Mouse (Mus musculus): Measurements from ENCODE around the gene Vps33b. TPM values are rescaled to one million over a fixed set of nuclear protein-coding genes. Genes with fewer than 3 reads are reported as not detected.

Vps33b gene
- polyA plus RNA-seq, 1 experiment from 2014 or later = 4.4 TPM

GRCm38 (mm10) chr7:80269751-80270255 lies 354 bp downstream of the Vps33b start:
- H3K9me3 ChIP-seq (replicated peaks) = no peaks in the 10 kb centered on the region
- H3K36me3 ChIP-seq (replicated peaks) = peaks cover 42% of the 10 kb centered on the region
- H3K9ac ChIP-seq = peak overlapping the region; percentile 83
- 0% methylated on average over 23 of the region's 23 CpGs for WGBS (ENCODE audit: insufficient replicate concordance)
- peak overlapping the region; percentile 82 for H3K27ac ChIP-seq (replicated peaks)
- H3K4me3 ChIP-seq (replicated peaks) = peak overlapping the region; percentile 86
- peaks cover 26% of the 10 kb centered on the region for H3K4me1 ChIP-seq (replicated peaks)
- peak overlapping the region; percentile 96 for H3K4me2 ChIP-seq
- no peaks in the 10 kb centered on the region for H3K27me3 ChIP-seq
- peak; percentile 61 for ATAC-seq (ENCODE audit: insufficient read depth)

DNA sequence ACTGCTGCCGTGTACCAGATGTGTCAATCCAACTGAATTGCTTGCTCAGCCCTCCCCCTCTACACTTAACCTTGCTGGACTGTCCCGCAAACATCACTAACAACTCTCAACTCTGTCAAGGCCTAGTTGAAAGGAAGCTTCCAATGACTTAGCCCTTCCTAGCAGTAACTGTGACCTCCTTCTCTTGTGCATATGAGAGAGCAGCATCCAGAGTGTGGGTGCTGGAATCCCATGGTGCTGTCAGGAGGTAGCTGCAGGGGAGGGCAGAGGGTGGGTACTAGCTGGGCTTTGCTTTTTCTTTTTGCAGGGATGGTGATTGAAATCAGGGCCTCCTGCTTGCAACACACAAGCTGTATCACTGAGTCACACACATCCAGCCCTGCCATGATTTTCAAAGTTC lies 4.0 kb downstream of the Vps33b start:
- Histone ChIP-seq H3K9me3 (replicated peaks) (no peaks in the 10 kb centered on the region), H3K36me3 (replicated peaks) (peaks cover 53% of the 10 kb centered on the region), H3K9ac (no peak overlapping the region), H3K27ac (replicated peaks) (no peak overlapping the region), H3K4me1 (replicated peaks) (peaks cover 27% of the 10 kb centered on the region), H3K4me3 (replicated peaks) (no peak overlapping the region), H3K4me2 (no peak overlapping the region), H3K27me3 (no peaks in the 10 kb centered on the region)
- WGBS (ENCODE audit: insufficient replicate concordance) = 60% methylated on average over 2 of the region's 2 CpGs
- ATAC-seq (ENCODE audit: insufficient read depth) = no peak

DNA sequence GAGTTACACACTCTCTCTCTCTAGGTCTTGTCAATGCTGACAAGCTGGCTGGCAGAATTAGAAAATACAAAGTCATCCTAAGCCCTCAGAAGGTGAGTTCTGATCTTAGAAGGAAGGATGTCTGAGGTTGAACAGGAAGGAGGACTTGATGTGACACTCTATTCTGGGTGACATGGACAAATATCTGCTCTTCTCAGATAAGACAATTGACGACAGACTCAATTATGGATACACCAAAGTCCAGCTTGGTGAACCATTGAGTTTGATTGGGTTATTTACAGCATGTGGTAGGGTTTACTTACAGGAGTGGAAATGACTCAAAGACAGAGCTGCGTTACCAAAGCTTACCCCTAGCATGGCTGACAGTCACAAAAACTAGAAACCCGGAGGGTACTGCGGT lies 6.9 kb downstream of the Vps33b start:
- Histone ChIP-seq H3K9ac (no peak overlapping the region), H3K36me3 (replicated peaks) (peaks cover 70% of the 10 kb centered on the region)

DNA sequence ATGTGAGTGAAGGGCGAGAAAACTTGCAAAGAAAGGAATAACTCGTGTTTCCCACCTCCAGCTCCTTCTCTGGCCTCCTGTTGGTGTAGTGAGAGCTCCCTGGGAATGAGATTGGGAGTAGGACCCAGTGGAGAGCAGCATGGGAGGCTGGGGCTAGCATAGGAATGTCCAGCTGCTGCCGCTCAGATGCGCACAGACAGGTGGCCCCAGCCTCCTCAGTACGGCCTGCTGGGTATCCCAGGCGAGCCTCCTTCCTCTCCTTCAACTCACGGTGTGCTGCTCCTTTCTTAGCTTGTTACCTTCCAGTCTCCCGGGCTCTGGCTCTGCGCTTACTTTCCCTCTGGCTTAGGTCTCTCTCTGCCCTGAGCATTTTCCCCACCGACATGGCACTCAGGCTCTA lies 10.6 kb downstream of the Vps33b start:
- Histone ChIP-seq H3K27ac (replicated peaks) (no peak overlapping the region), H3K4me3 (replicated peaks) (no peak overlapping the region), H3K27me3 (no peaks in the 10 kb centered on the region), H3K36me3 (replicated peaks) (peaks cover 69% of the 10 kb centered on the region), H3K9me3 (replicated peaks) (no peaks in the 10 kb centered on the region), H3K9ac (no peak overlapping the region), H3K4me1 (replicated peaks) (peaks cover 23% of the 10 kb centered on the region), H3K4me2 (no peak overlapping the region)
- no peak for ATAC-seq (ENCODE audit: insufficient read depth)
- 75% methylated on average over 10 of the region's 10 CpGs for WGBS (ENCODE audit: insufficient replicate concordance)

More for the DNA sequence above, 6.9 kb downstream of the Vps33b start:
- H3K27ac ChIP-seq (replicated peaks) = no peak overlapping the region
- H3K9me3 ChIP-seq (replicated peaks) = no peaks in the 10 kb centered on the region
- H3K4me1 ChIP-seq (replicated peaks) = peaks cover 9% of the 10 kb centered on the region
- H3K4me3 ChIP-seq (replicated peaks) = no peak overlapping the region
- ATAC-seq (ENCODE audit: insufficient read depth) = no peak
- H3K4me2 ChIP-seq = no peak overlapping the region
- 62% methylated on average over 4 of the region's 4 CpGs for WGBS (ENCODE audit: insufficient replicate concordance)
- no peaks in the 10 kb centered on the region for H3K27me3 ChIP-seq

GRCm38 (mm10) chr7:80280998-80281397 lies 11.5 kb downstream of the Vps33b start:
- Histone ChIP-seq H3K4me3 (replicated peaks) (no peak overlapping the region), H3K4me1 (replicated peaks) (peaks cover 23% of the 10 kb centered on the region), H3K27me3 (no peaks in the 10 kb centered on the region), H3K9me3 (replicated peaks) (no peaks in the 10 kb centered on the region), H3K36me3 (replicated peaks) (peaks cover 71% of the 10 kb centered on the region), H3K4me2 (no peak overlapping the region), H3K27ac (replicated peaks) (no peak overlapping the region), H3K9ac (no peak overlapping the region)
- 68% methylated on average over 2 of the region's 2 CpGs for WGBS (ENCODE audit: insufficient replicate concordance)
- ATAC-seq (ENCODE audit: insufficient read depth) = no peak

DNA sequence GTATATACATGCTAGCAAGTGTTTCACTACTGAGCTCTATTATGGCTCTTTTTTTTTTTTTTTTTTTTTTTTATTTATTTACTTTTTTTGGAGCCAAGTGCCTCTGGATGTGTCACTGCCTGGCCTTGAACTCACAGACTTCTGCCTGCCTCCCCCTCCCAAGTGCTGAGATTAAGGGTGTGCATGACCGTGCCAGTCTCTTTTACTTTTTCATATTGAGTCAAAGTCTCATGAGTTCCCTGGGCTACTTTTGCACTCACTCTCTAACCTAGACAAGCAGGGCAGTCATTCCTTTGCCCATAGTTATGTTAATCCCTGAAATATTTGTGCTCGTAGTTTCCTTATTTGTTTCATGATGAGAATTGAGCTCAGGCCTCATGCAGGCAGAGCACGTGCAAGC lies 12.2 kb downstream of the Vps33b start:
- Histone ChIP-seq H3K4me2 (no peak overlapping the region), H3K9me3 (replicated peaks) (no peaks in the 10 kb centered on the region), H3K36me3 (replicated peaks) (peaks cover 71% of the 10 kb centered on the region), H3K27me3 (no peaks in the 10 kb centered on the region), H3K4me3 (replicated peaks) (no peak overlapping the region), H3K9ac (no peak overlapping the region), H3K27ac (replicated peaks) (no peak overlapping the region), H3K4me1 (replicated peaks) (peaks cover 25% of the 10 kb centered on the region)
- ATAC-seq (ENCODE audit: insufficient read depth) = no peak
- WGBS (ENCODE audit: insufficient replicate concordance) = 72% methylated on average over 3 of the region's 3 CpGs

DNA sequence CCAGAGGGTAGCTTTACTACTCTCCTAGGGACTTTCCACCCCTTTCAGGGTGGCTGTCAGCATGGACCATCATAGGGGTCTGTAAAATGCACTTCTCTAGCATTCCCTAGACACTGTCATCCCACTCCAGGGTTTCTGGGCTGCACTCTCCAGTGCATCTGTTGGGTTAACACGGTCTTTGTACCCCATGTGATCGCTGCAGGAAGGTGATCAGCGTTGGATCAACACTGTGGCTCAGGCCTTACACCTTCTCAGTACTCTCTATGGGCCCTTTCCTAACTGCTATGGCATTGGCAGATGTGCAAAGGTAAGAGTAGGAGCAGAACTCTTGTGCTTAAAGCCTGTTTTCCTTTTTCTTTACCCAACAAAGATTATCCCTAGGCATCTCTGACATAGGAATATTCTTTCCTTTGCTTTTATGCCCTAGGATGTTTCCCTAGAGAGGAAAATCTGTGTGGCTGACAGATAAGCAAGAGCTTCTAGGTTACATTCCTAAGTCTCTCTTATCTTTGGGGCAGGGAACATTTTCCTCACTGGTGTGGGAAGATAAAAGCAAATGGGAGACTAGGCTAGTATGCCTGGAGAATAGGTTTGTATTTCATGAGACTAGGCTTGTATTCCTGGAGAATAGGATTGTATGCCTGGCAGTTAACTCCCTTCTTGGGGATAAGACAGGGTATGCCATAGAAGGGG lies 13.9 kb downstream of the Vps33b start:
- no peak overlapping the region for H3K9ac ChIP-seq
- no peaks in the 10 kb centered on the region for H3K27me3 ChIP-seq
- H3K4me1 ChIP-seq (replicated peaks) = peaks cover 26% of the 10 kb centered on the region
- H3K27ac ChIP-seq (replicated peaks) = peak overlapping the region; percentile 51; the same call in 1 of the 2 replicates
- peak overlapping the region; percentile 6; the same call in 1 of the 2 replicates for H3K4me2 ChIP-seq
- H3K36me3 ChIP-seq (replicated peaks) = peaks cover 71% of the 10 kb centered on the region
- no peak overlapping the region for H3K4me3 ChIP-seq (replicated peaks)
- peak; percentile 33 for ATAC-seq (ENCODE audit: insufficient read depth)
- 71% methylated on average over 3 of the region's 3 CpGs for WGBS (ENCODE audit: insufficient replicate concordance)
- H3K9me3 ChIP-seq (replicated peaks) = no peaks in the 10 kb centered on the region

DNA sequence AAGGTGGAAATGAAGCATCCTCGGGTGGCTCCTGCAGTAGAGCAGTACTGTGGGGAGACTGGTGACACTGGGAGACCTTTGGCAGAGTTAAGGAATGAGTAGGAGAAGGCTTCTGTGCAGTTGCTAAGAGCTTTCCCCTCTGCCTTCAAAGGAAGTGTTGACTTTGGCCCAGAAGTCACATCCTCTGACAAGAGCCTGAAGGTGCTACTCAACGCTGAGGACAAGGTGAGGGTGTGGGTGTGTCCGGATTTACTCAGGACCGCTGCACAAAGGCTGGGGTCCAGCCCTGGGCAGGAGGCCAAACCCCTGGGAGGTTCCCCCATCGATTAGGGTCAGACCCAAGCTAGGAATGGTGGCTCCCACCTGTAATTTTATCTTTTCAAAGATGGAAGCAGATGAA lies 14.9 kb downstream of the Vps33b start:
- no peak overlapping the region for H3K4me3 ChIP-seq (replicated peaks)
- no peak overlapping the region for H3K9ac ChIP-seq
- H3K36me3 ChIP-seq (replicated peaks) = peaks cover 76% of the 10 kb centered on the region
- no peak overlapping the region for H3K4me2 ChIP-seq
- H3K27me3 ChIP-seq = no peaks in the 10 kb centered on the region
- no peak for ATAC-seq (ENCODE audit: insufficient read depth)
- H3K4me1 ChIP-seq (replicated peaks) = peaks cover 22% of the 10 kb centered on the region
- H3K9me3 ChIP-seq (replicated peaks) = no peaks in the 10 kb centered on the region
- 81% methylated on average over 5 of the region's 5 CpGs for WGBS (ENCODE audit: insufficient replicate concordance)
- no peak overlapping the region for H3K27ac ChIP-seq (replicated peaks)

DNA sequence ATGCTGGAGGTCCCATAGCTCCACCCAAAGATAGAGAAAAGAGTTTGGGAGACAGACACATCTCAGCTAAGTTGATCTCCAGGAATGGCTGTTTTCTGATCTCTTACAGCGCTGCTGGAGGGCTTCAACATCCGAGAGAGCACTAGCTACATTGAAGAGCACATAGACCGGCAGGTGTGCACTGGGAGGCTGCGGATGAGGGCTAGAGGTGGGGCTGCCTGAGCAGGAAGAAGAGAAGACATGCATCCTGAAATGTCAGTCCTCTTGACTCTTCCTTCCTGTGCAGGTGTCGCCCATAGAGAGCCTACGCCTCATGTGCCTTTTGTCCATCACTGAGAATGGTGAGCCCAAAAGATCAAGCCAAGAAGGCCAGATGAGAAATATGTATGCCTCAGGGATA lies 16.3 kb downstream of the Vps33b start:
- H3K27me3 ChIP-seq = no peaks in the 10 kb centered on the region
- H3K36me3 ChIP-seq (replicated peaks) = peaks cover 70% of the 10 kb centered on the region
- WGBS (ENCODE audit: insufficient replicate concordance) = 88% methylated on average over 6 of the region's 6 CpGs
- H3K4me1 ChIP-seq (replicated peaks) = peaks cover 22% of the 10 kb centered on the region
- no peak overlapping the region for H3K4me3 ChIP-seq (replicated peaks)
- H3K9me3 ChIP-seq (replicated peaks) = no peaks in the 10 kb centered on the region
- H3K9ac ChIP-seq = no peak overlapping the region
- H3K27ac ChIP-seq (replicated peaks) = 0 out of 2 replicates have a peak overlapping the region, but pooled peaks have one; percentile 14
- no peak overlapping the region for H3K4me2 ChIP-seq
- ATAC-seq (ENCODE audit: insufficient read depth) = no peak

- WGBS (ENCODE audit: insufficient replicate concordance) = 72% methylated on average over 10 of the region's 10 CpGs
These were observed 18.3 kb downstream of the Vps33b start for GRCm38 (mm10) chr7:80287736-80288135.

GRCm38 (mm10) chr7:80294062-80294763 lies 24.8 kb downstream of the Vps33b start, which contains the start of gene Prc1:
Prc1 (plus strand) TSS chr7:80294450.
- H3K27ac ChIP-seq (replicated peaks) = peak within 1 kb of the TSS; percentile 95
- under 1% methylated on average over 52 of the region's 52 CpGs for WGBS (ENCODE audit: insufficient replicate concordance)
- H3K4me1 ChIP-seq (replicated peaks) = peaks cover 54% of the 10 kb centered on the region
- H3K9me3 ChIP-seq (replicated peaks) = no peaks in the 10 kb centered on the region
- peaks cover 42% of the 10 kb centered on the region for H3K36me3 ChIP-seq (replicated peaks)
- peak within 1 kb of the TSS; percentile 68 for H3K4me2 ChIP-seq
- peak; percentile 99 for ATAC-seq (ENCODE audit: insufficient read depth)
- H3K9ac ChIP-seq = peak within 1 kb of the TSS; percentile 97
- no peaks in the 10 kb centered on the region for H3K27me3 ChIP-seq
- H3K4me3 ChIP-seq (replicated peaks) = peak within 1 kb of the TSS; percentile 83

More at GRCm38 (mm10) chr7:80287736-80288135, 18.3 kb downstream of the Vps33b start:
- Histone ChIP-seq H3K9ac (no peak overlapping the region), H3K27me3 (no peaks in the 10 kb centered on the region), H3K27ac (replicated peaks) (no peak overlapping the region), H3K4me3 (replicated peaks) (no peak overlapping the region), H3K36me3 (replicated peaks) (peaks cover 61% of the 10 kb centered on the region), H3K9me3 (replicated peaks) (no peaks in the 10 kb centered on the region), H3K4me1 (replicated peaks) (peaks cover 31% of the 10 kb centered on the region), H3K4me2 (no peak overlapping the region)
- ATAC-seq (ENCODE audit: insufficient read depth) = no peak

All from liver, embryonic 15.5 days (tissue).